Mouse (Mus musculus) intestine, embryonic 16.5 days (tissue): Measurements from ENCODE around the gene Atp23. TPM values are rescaled to one million over a fixed set of nuclear protein-coding genes. Genes with fewer than 3 reads are reported as not detected.
A peak's percentile ranks its signal among the peaks of the same experiment; 100 is the strongest.

ENCODE experiments used
- ATAC-seq: fragments of 200-750 bp; cut with Nextera tagmentation; 2 replicates; pipeline ENCODE4 v1.8.0; 2017; ENCODE audit warnings: moderate TSS enrichment, moderate library complexity
- H3K27ac ChIP-seq: fragments of 300-500 bp; sonication (generic); 2 replicates; pipeline ENCODE4 v1.5.1; 2014; ENCODE audit warnings: mild to moderate bottlenecking, low read length
- H3K27me3 ChIP-seq: fragments of 300-500 bp; sonication (generic); replicated peaks from 2 replicates; pipeline ENCODE4 v1.6.1; 2014; ENCODE audit warnings: low read length, control low read depth, mixed read lengths; ENCODE audit not compliant: control insufficient read depth, insufficient read depth
- H3K36me3 ChIP-seq: fragments of 300-500 bp; sonication (generic); 2 replicates; pipeline ENCODE4 v1.6.1; 2014; ENCODE audit warnings: low read length, control low read depth; ENCODE audit not compliant: control insufficient read depth, insufficient read depth
- H3K4me1 ChIP-seq: fragments of 300-500 bp; sonication (generic); 2 replicates; pipeline ENCODE4 v1.6.1; 2014; ENCODE audit warnings: low read length, control low read depth, mixed read lengths; ENCODE audit not compliant: control insufficient read depth, insufficient read depth
- H3K4me2 ChIP-seq: fragments of 300-500 bp; sonication (generic); 2 replicates; pipeline ENCODE4 v1.6.1; 2014; ENCODE audit warnings: low read depth, low read length, control low read depth
- H3K4me3 ChIP-seq: fragments of 300-500 bp; sonication (generic); 2 replicates; pipeline ENCODE4 v1.5.1; 2014; ENCODE audit warnings: mild to moderate bottlenecking, low read length
- H3K9ac ChIP-seq: fragments of 300-500 bp; sonication (generic); 2 replicates; pipeline ENCODE4 v1.6.1; 2014; ENCODE audit warnings: low read depth, low read length
- H3K9me3 ChIP-seq: fragments of 300-500 bp; sonication (generic); 2 replicates; pipeline ENCODE4 v1.6.1; 2016; ENCODE audit warnings: low read length, control low read depth; ENCODE audit not compliant: control insufficient read depth
- WGBS: fragments of 180-500 bp; shearing (Covaris S2); extraction: QIAGEN DNeasy Blood & Tissue Kit; methylation state at CpG from one replicate; pipeline ENCODE4 v1.1.7; 2014; 5-methylcytosine and 5-hydroxymethylcytosine counted together
- polyA plus RNA-seq: library from polyadenylated mRNA; unstranded; fragments of >200 nt; fragmentation: Nextera tagmentation; extraction: Ambion mirVana; gene quantifications from 2 replicates; pipeline ENCODE4 v1.2.1, GENCODE M21; 2015

Gene Atp23
- polyA plus RNA-seq, 1 experiment from 2014 or later: 15.3 TPM

DNA sequence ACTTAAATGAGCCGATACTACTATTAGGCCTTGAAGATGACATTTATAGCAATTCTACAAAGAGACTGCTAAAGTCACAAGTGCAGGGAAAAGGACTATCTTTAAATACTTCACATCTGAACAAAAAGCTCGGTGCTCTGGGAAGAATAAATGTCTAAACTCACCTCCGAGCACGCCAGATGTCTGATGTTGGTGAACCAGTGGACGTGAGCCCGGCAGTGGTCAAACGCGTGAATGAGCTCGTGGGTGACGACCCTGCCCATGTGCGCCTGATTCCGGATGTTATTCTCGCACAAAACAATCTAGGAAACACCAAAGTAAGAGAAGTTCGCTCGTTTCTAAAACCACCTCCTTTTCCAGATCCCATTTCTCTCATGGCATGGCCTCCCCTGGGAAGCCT is 7.1 kb downstream of the Atp23 start:
- ATAC-seq: no peak
- Histone ChIP-seq H3K4me3 (no peak overlapping the region), H3K27ac (no peak overlapping the region), H3K9ac (no peak overlapping the region), H3K36me3 (peaks cover 11% of the 10 kb centered on the region), H3K4me2 (no peak overlapping the region), H3K27me3 (no peaks in the 10 kb centered on the region), H3K9me3 (no peaks in the 10 kb centered on the region), H3K4me1 (no peaks in the 10 kb centered on the region)
- 93% methylated on average over 15 of the region's 15 CpGs for WGBS

DNA sequence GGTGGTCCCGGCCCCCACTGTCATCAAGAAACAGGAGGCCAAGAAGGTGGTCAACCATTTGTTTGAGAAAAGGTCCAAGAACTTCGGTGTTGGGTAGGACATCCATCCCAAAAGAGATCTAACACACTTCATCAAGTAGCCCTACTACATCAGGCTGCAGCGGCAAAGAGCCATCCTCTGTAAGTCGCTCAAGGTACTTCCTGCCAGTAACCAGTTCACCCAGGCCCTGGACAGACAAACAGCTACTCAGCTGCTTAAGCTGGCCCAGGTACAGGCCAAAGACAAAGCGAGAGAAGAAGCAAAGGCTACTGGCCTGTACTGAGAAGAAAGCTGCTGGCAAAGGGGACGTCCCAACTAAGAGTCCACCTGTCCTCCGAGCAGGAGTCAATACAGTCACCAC is 8.0 kb downstream of the Atp23 start:
- Histone ChIP-seq H3K4me3 (no peak overlapping the region), H3K27ac (no peak overlapping the region), H3K4me2 (no peak overlapping the region), H3K4me1 (no peaks in the 10 kb centered on the region), H3K36me3 (peaks cover 17% of the 10 kb centered on the region), H3K9me3 (peaks cover 2% of the 10 kb centered on the region; the same call in 1 of the 2 replicates), H3K27me3 (no peaks in the 10 kb centered on the region), H3K9ac (no peak overlapping the region)
- no peak for ATAC-seq
- WGBS: 98% methylated on average over 7 of the region's 7 CpGs

DNA sequence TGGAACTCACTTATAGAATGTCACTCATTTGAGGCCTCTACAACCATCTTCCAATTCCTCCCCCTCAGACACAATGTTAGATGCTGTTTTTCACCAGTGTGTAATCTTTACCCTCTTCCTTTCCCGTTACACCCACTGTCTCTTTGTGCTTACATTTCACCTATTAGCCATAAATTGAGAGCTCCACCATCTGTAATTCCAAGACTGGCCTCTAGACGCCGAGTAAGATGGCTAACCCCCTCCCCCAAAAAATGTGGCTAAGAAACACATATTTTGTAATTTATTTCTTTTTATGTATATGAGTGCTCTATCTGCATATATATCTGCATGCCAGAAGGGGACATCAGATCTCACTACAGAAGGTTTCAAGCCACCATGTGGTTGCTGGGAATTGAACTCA is 27.4 kb downstream of the Atp23 start:
- no peak for ATAC-seq
- no peak overlapping the region for H3K9ac ChIP-seq
- H3K27ac ChIP-seq: no peak overlapping the region
- H3K36me3 ChIP-seq: no peaks in the 10 kb centered on the region
- H3K4me1 ChIP-seq: no peaks in the 10 kb centered on the region
- no peaks in the 10 kb centered on the region for H3K27me3 ChIP-seq
- H3K9me3 ChIP-seq: no peaks in the 10 kb centered on the region
- no peak overlapping the region for H3K4me2 ChIP-seq
- H3K4me3 ChIP-seq: no peak overlapping the region
- WGBS: 85% methylated on average over 3 of the region's 3 CpGs

DNA sequence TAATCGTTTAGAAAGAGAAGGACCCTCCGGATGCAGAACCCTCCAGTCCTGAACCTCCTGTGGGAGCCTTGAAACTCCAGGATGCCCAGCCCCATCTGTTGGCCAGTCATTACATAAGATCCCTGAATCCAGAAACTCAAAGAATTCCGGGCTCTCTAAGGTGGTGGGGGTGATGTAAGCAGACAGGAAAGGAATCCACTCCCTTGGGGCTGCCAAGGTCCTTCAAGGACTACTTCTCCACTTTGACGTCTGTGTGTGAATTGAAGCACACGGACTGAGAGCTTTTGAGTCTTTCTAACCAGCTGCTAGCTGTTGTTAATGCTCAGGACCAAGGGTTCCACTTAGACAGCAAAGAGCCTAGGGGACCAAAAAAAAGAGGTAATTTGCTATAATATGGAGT is 28.9 kb downstream of the Atp23 start:
- no peak for ATAC-seq
- no peak overlapping the region for H3K27ac ChIP-seq
- H3K4me3 ChIP-seq: no peak overlapping the region
- 61% methylated on average over 5 of the region's 5 CpGs for WGBS
- no peak overlapping the region for H3K4me2 ChIP-seq
- no peaks in the 10 kb centered on the region for H3K4me1 ChIP-seq
- no peak overlapping the region for H3K9ac ChIP-seq
- no peaks in the 10 kb centered on the region for H3K36me3 ChIP-seq
- H3K9me3 ChIP-seq: no peaks in the 10 kb centered on the region
- H3K27me3 ChIP-seq: no peaks in the 10 kb centered on the region

GRCm38 (mm10) chr10:126869372-126870318 is 31.5 kb downstream of the Atp23 start:
- H3K27me3 ChIP-seq: no peaks in the 10 kb centered on the region
- H3K4me2 ChIP-seq: peak overlapping the region; percentile 46
- H3K4me1 ChIP-seq: no peaks in the 10 kb centered on the region
- H3K9me3 ChIP-seq: no peaks in the 10 kb centered on the region
- ATAC-seq: peak; percentile 75
- H3K4me3 ChIP-seq: peak overlapping the region; percentile 31; the same call in 1 of the 2 replicates
- WGBS: 22% methylated on average over 23 of the region's 23 CpGs
- no peak overlapping the region for H3K27ac ChIP-seq
- no peaks in the 10 kb centered on the region for H3K36me3 ChIP-seq
- 0 out of 2 replicates have a peak overlapping the region, but pooled peaks have one; percentile 21 for H3K9ac ChIP-seq

GRCm38 (mm10) chr10:126865284-126865683 is 35.9 kb downstream of the Atp23 start:
- H3K4me2 ChIP-seq: no peak overlapping the region
- H3K27ac ChIP-seq: no peak overlapping the region
- ATAC-seq: no peak
- H3K27me3 ChIP-seq: no peaks in the 10 kb centered on the region
- no peaks in the 10 kb centered on the region for H3K36me3 ChIP-seq
- WGBS: 88% methylated on average over 8 of the region's 8 CpGs
- H3K4me1 ChIP-seq: no peaks in the 10 kb centered on the region
- no peak overlapping the region for H3K9ac ChIP-seq
- H3K4me3 ChIP-seq: no peak overlapping the region
- H3K9me3 ChIP-seq: no peaks in the 10 kb centered on the region

GRCm38 (mm10) chr10:126862193-126862592 is 39.0 kb downstream of the Atp23 start:
- no peaks in the 10 kb centered on the region for H3K36me3 ChIP-seq
- peaks cover 4% of the 10 kb centered on the region; the same call in 1 of the 2 replicates for H3K4me1 ChIP-seq
- WGBS: 74% methylated on average over 12 of the region's 12 CpGs
- no peak overlapping the region for H3K4me2 ChIP-seq
- H3K9ac ChIP-seq: no peak overlapping the region
- H3K4me3 ChIP-seq: no peak overlapping the region
- no peak for ATAC-seq
- no peaks in the 10 kb centered on the region for H3K9me3 ChIP-seq
- no peak overlapping the region for H3K27ac ChIP-seq
- no peaks in the 10 kb centered on the region for H3K27me3 ChIP-seq

DNA sequence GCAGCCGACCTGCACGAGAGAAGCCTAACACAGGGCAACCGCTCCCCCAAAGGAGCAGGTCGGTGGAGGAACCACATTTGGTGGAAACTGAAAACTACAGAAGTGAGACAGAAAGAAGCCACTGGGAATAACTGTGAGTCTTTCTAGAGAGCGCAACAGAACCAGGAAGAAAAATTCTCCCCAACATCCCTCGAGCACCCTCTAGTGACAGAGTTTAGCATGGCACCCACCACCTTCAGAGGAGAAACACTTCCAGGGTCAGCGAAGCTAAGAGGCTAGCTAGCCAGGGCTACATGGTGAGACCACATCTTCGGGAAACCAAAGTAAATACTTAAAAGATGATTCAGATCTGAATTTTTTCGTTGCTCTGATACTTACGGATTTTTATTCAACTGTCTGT is 47.9 kb downstream of the Atp23 start:
- no peak for ATAC-seq
- H3K4me1 ChIP-seq: no peaks in the 10 kb centered on the region
- no peak overlapping the region for H3K27ac ChIP-seq
- no peak overlapping the region for H3K4me3 ChIP-seq
- WGBS: 83% methylated on average over 10 of the region's 10 CpGs
- no peak overlapping the region for H3K4me2 ChIP-seq
- H3K27me3 ChIP-seq: no peaks in the 10 kb centered on the region
- H3K9ac ChIP-seq: no peak overlapping the region
- no peaks in the 10 kb centered on the region for H3K9me3 ChIP-seq
- H3K36me3 ChIP-seq: no peaks in the 10 kb centered on the region

DNA sequence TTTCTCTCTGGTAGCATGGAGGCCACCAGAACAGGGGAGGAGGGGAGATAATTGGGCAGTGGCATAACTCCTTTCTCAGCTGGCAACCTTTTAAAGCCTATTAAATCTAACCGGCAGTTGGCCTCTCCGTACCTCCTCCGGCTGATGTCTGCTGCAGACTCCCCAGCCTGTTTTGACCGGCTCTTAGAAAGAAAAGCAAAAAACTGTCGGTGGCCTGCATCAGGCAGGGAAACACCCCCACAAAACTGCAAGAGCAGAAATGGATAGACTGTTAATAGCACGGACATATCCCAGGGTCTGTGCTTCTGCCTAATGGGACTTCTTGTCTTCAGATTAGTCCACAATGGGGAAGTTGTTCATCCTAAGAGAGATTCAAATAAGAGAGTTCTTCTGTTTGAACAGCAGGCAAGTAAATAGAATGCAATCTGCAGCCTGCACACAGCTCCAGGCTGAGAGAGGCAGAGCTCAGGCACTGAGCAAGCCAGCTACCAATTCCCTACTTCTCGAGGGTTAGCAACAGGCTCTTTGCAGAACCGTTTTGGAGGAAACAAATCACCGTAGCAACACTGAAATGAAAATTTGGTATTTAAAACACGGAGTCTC is 55.7 kb downstream of the Atp23 start:
- Histone ChIP-seq H3K4me2 (no peak overlapping the region), H3K27ac (no peak overlapping the region), H3K4me3 (no peak overlapping the region), H3K4me1 (0 out of 2 replicates have a peak, but pooled peaks cover 2% of the 10 kb centered on the region), H3K27me3 (no peaks in the 10 kb centered on the region), H3K9me3 (no peaks in the 10 kb centered on the region), H3K9ac (no peak overlapping the region), H3K36me3 (no peaks in the 10 kb centered on the region)
- peak; percentile 38; the same call in 1 of the 2 replicates for ATAC-seq
- 21% methylated on average over 10 of the region's 10 CpGs for WGBS
